Mouse (Mus musculus): ENCODE data around the gene Spata25. TPM values are rescaled to one million over a fixed set of nuclear protein-coding genes. Genes with fewer than 3 reads are reported as not detected.
A peak's percentile ranks its signal among the peaks of the same experiment; 100 is the strongest.

The Spata25 gene
- total and polyA plus RNA-seq, 2 experiments from 2014 or later = not detected

- Histone ChIP-seq H3K4me3 (ENCODE audit: low read depth, low read length) (no peak overlapping the region), H3K4me1 (ENCODE audit: insufficient read depth, low read length) (no peaks in the 10 kb centered on the region), H3K27ac (ENCODE audit: low read depth, low read length) (no peak overlapping the region), H3K4me2 (ENCODE audit: low read depth, low read length, poor library complexity, severe bottlenecking) (no peak overlapping the region), H3K9me3 (ENCODE audit: low read length) (no peaks in the 10 kb centered on the region), H3K27me3 (ENCODE audit: insufficient read depth, low read length) (no peaks in the 10 kb centered on the region), H3K36me3 (ENCODE audit: insufficient read depth, low read length) (peaks cover 40% of the 10 kb centered on the region; the same call in 1 of the 2 replicates), H3K9ac (replicated peaks; ENCODE audit: low read length, poor library complexity, severe bottlenecking) (no peak overlapping the region)
- 91% methylated on average over 12 of the region's 12 CpGs for WGBS
- ATAC-seq (ENCODE audit: low FRiP score) (no peak), DNase-seq (ENCODE audit: low spot score) (no peak)
- no peak for TF ChIP-seq CTCF (IDR thresholded peaks at IDR 0.05)
Measured at GRCm38 (mm10) chr2:164792400-164793190, 35.7 kb downstream of the Spata25 start.

DNA sequence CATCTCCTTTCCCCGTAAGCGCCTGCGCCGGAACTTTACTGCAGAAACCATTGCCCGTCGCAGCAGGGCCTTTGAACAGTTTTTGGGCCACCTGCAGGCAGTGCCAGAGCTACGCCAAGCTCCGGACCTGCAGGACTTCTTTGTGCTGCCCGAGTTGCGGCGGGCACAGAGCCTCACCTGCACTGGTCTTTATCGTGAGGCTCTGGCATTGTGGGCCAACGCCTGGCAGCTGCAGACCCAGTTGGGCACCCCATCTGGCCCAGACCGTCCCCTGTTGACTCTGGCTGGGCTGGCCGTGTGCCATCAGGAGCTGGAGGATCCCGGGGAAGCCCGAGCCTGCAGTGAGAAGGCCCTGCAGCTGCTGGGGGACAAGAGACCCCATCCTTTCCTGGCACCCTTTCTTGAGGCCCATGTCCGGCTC, 36.5 kb downstream of the Spata25 start:
- no peak overlapping the region for H3K4me2 ChIP-seq (ENCODE audit: low read depth, low read length, poor library complexity, severe bottlenecking)
- H3K4me1 ChIP-seq (ENCODE audit: insufficient read depth, low read length) = peaks cover 3% of the 10 kb centered on the region; the same call in 1 of the 2 replicates
- H3K4me3 ChIP-seq (ENCODE audit: low read depth, low read length) = no peak overlapping the region
- peaks cover 40% of the 10 kb centered on the region; the same call in 1 of the 2 replicates for H3K36me3 ChIP-seq (ENCODE audit: insufficient read depth, low read length)
- WGBS = 85% methylated on average over 18 of the region's 18 CpGs
- H3K27ac ChIP-seq (ENCODE audit: low read depth, low read length) = no peak overlapping the region
- TF ChIP-seq CTCF (IDR thresholded peaks at IDR 0.05) = no peak
- no peak overlapping the region for H3K9ac ChIP-seq (replicated peaks; ENCODE audit: low read length, poor library complexity, severe bottlenecking)
- H3K9me3 ChIP-seq (ENCODE audit: low read length) = no peaks in the 10 kb centered on the region
- DNase-seq (ENCODE audit: low spot score) (no peak), ATAC-seq (ENCODE audit: low FRiP score) (no peak)
- H3K27me3 ChIP-seq (ENCODE audit: insufficient read depth, low read length) = no peaks in the 10 kb centered on the region

GRCm38 (mm10) chr2:164790451-164790850, 37.9 kb downstream of the Spata25 start:
- 92% methylated on average over 4 of the region's 4 CpGs for WGBS
- TF ChIP-seq CTCF (IDR thresholded peaks at IDR 0.05) = no peak
- Histone ChIP-seq H3K4me3 (ENCODE audit: low read depth, low read length) (no peak overlapping the region), H3K4me1 (ENCODE audit: insufficient read depth, low read length) (peaks cover 3% of the 10 kb centered on the region; the same call in 1 of the 2 replicates), H3K4me2 (ENCODE audit: low read depth, low read length, poor library complexity, severe bottlenecking) (no peak overlapping the region), H3K27me3 (ENCODE audit: insufficient read depth, low read length) (no peaks in the 10 kb centered on the region), H3K27ac (ENCODE audit: low read depth, low read length) (no peak overlapping the region), H3K36me3 (ENCODE audit: insufficient read depth, low read length) (peaks cover 30% of the 10 kb centered on the region; the same call in 1 of the 2 replicates), H3K9me3 (ENCODE audit: low read length) (no peaks in the 10 kb centered on the region), H3K9ac (replicated peaks; ENCODE audit: low read length, poor library complexity, severe bottlenecking) (no peak overlapping the region)
- DNase-seq (ENCODE audit: low spot score) (no peak), ATAC-seq (ENCODE audit: low FRiP score) (no peak)

GRCm38 (mm10) chr2:164788411-164788810, 39.9 kb downstream of the Spata25 start:
- no peak overlapping the region for H3K27ac ChIP-seq (ENCODE audit: low read depth, low read length)
- 70% methylated on average over 4 of the region's 4 CpGs for WGBS
- peak overlapping the region; percentile 9; the same call in 1 of the 2 replicates for H3K4me2 ChIP-seq (ENCODE audit: low read depth, low read length, poor library complexity, severe bottlenecking)
- DNase-seq (ENCODE audit: low spot score) (no peak), ATAC-seq (ENCODE audit: low FRiP score) (no peak)
- H3K27me3 ChIP-seq (ENCODE audit: insufficient read depth, low read length) = no peaks in the 10 kb centered on the region
- H3K36me3 ChIP-seq (ENCODE audit: insufficient read depth, low read length) = peaks cover 22% of the 10 kb centered on the region; the same call in 1 of the 2 replicates
- 0 out of 2 replicates have a peak overlapping the region, but pooled peaks have one; percentile 5 for H3K9ac ChIP-seq (replicated peaks; ENCODE audit: low read length, poor library complexity, severe bottlenecking)
- H3K9me3 ChIP-seq (ENCODE audit: low read length) = no peaks in the 10 kb centered on the region
- no peak for TF ChIP-seq CTCF (IDR thresholded peaks at IDR 0.05)
- peaks cover 6% of the 10 kb centered on the region; the same call in 1 of the 2 replicates for H3K4me1 ChIP-seq (ENCODE audit: insufficient read depth, low read length)
- H3K4me3 ChIP-seq (ENCODE audit: low read depth, low read length) = no peak overlapping the region

GRCm38 (mm10) chr2:164787779-164788178, 40.6 kb downstream of the Spata25 start:
- Histone ChIP-seq H3K9ac (replicated peaks; ENCODE audit: low read length, poor library complexity, severe bottlenecking) (no peak overlapping the region), H3K4me3 (ENCODE audit: low read depth, low read length) (no peak overlapping the region), H3K36me3 (ENCODE audit: insufficient read depth, low read length) (peaks cover 20% of the 10 kb centered on the region; the same call in 1 of the 2 replicates), H3K27me3 (ENCODE audit: insufficient read depth, low read length) (no peaks in the 10 kb centered on the region), H3K4me1 (ENCODE audit: insufficient read depth, low read length) (peaks cover 6% of the 10 kb centered on the region; the same call in 1 of the 2 replicates), H3K9me3 (ENCODE audit: low read length) (no peaks in the 10 kb centered on the region), H3K27ac (ENCODE audit: low read depth, low read length) (no peak overlapping the region), H3K4me2 (ENCODE audit: low read depth, low read length, poor library complexity, severe bottlenecking) (no peak overlapping the region; the same call in 1 of the 2 replicates)
- ATAC-seq (ENCODE audit: low FRiP score) (no peak), DNase-seq (ENCODE audit: low spot score) (no peak)
- no peak for TF ChIP-seq CTCF (IDR thresholded peaks at IDR 0.05)
- 79% methylated on average over 10 of the region's 10 CpGs for WGBS

DNA sequence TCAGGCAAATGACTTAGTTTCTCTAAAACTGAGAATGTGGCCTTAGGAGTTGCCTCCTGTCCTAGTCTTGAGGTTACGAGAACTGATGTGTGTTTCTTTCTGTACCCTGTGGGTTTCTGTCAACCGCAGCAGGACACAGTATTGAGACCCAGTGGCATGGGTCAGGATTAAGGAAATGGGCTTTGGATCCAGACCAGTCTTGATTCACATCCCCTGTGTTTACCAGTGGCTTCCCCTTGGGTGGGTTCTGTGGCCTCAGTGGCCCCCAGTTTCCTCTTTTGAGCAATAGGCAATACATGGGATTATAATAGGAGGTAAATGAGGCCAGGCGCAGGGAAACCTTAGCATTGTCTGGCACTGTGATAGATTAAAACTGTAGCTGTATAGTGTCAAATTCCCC, 41.3 kb downstream of the Spata25 start:
- peak overlapping the region; percentile 90 for H3K4me2 ChIP-seq (ENCODE audit: low read depth, low read length, poor library complexity, severe bottlenecking)

More for the DNA sequence above, 41.3 kb downstream of the Spata25 start:
- peak overlapping the region; percentile 94; the same call in 1 of the 2 replicates for H3K9ac ChIP-seq (replicated peaks; ENCODE audit: low read length, poor library complexity, severe bottlenecking)
- H3K36me3 ChIP-seq (ENCODE audit: insufficient read depth, low read length) = peaks cover 12% of the 10 kb centered on the region; the same call in 1 of the 2 replicates
- no peak for DNase-seq (ENCODE audit: low spot score)
- TF ChIP-seq CTCF (IDR thresholded peaks at IDR 0.05) = no peak
- no peaks in the 10 kb centered on the region for H3K9me3 ChIP-seq (ENCODE audit: low read length)
- H3K27me3 ChIP-seq (ENCODE audit: insufficient read depth, low read length) = no peaks in the 10 kb centered on the region
- WGBS = 82% methylated on average over 3 of the region's 3 CpGs
- no peak overlapping the region for H3K27ac ChIP-seq (ENCODE audit: low read depth, low read length)
- ATAC-seq (ENCODE audit: low FRiP score) = no peak
- peak overlapping the region; percentile 77 for H3K4me3 ChIP-seq (ENCODE audit: low read depth, low read length)
- H3K4me1 ChIP-seq (ENCODE audit: insufficient read depth, low read length) = peaks cover 6% of the 10 kb centered on the region; the same call in 1 of the 2 replicates
